Mouse (Mus musculus) cerebellum, adult (tissue): ENCODE measurements at regions not wholly inside any gene's neighbourhood (a gene's known extent, or its start where the extent isn't known, plus 50 kb on each side); places are given as distances from the start of the nearest gene placed in this dataset.
A peak's percentile ranks its signal among the peaks of the same experiment; 100 is the strongest.
"Not testable (repeated sequence)": the region's sequence is repeated elsewhere in the genome, so short reads cannot be mapped to it uniquely, and the experiment has no call there.

Source experiments
- ATAC-seq: cut with Nextera tagmentation; 2 replicates; pipeline ENCODE4 v1.9.2; 2017; ENCODE audit warnings: mild to moderate bottlenecking, moderate library complexity, mixed read lengths; ENCODE audit not compliant: insufficient number of reproducible peaks, low FRiP score, low TSS enrichment

GRCm38 (mm10) chr8:126081279-126081678, 86.3 kb downstream of the Kcnk1 start:
- ATAC-seq: peak; percentile 83

GRCm38 (mm10) chr8:126082827-126083226, 87.9 kb downstream of the Kcnk1 start:
- no peak for ATAC-seq

DNA sequence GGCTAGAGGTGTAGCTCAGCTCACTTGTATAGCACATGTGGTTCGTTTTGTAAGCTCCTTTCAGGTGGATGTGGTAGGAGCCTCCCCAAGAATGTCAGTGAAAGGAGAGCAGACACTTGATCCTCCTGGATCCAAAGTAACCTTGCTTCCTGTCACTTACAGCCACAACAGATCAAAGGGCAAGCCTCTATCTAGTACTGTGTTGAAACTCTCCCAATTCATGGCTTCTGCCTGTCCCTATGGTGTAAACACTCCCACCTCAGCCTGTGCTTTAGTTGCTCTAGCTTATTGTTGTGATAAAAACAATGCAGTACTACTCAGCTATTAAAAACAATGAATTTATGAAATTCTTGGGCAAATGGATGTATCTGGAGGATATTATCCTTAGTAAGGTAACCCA, 95.8 kb downstream of the Kcnk1 start:
- no peak for ATAC-seq

GRCm38 (mm10) chr8:126094005-126094404, 99.0 kb downstream of the Kcnk1 start:
- no peak for ATAC-seq

GRCm38 (mm10) chr8:126096056-126096455, 101.1 kb downstream of the Kcnk1 start:
- ATAC-seq: no peak

DNA sequence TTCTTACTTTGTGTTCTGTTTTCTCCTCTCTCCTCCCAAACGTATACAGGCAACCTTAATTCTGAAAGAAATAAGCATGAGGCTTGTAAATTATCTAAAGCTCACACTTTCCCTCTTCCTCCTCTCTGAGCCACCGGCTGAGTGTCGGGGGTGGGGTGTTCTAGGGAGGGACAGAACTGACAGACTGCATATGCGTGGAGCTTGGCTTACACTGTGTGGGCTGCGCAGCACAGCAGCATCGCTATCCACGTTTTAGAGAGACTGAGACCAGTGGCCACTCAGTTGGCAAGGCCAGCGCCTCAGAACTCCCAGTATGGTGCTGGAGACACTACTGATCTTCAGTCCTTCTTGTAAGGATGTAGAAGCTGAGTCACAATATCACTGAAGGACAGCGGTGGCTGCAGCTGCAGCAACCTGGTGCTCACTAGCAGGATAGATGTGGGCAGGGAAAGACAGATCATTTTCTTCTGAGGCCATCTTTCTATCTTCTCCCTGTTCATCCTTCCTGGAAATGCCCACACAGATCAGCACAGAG, 101.7 kb downstream of the Kcnk1 start:
- no peak for ATAC-seq

GRCm38 (mm10) chr8:126098886-126099285, 103.9 kb downstream of the Kcnk1 start:
- no peak for ATAC-seq

DNA sequence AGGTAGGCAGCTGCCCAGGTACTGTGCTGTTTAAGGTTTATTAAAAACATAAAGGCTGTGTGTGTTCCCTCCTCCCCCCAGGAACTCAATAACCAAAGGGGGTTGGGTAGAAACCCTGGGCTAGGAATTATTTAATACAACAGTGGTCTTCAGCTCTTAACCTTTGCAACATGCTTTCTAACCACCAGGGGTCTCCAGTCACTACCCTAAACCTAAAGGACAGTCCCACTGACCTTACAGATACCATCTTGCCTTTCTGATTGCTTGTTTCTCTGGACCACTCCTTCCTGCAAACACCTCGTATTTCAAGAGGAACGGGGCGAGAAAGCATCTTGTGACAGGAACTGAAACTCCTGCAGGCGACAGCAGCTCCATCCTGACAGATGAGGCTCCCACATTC, 104.9 kb downstream of the Kcnk1 start:
- no peak for ATAC-seq

- ATAC-seq: no peak
Measured at GRCm38 (mm10) chr8:126105043-126105442, 110.1 kb downstream of the Kcnk1 start.

DNA sequence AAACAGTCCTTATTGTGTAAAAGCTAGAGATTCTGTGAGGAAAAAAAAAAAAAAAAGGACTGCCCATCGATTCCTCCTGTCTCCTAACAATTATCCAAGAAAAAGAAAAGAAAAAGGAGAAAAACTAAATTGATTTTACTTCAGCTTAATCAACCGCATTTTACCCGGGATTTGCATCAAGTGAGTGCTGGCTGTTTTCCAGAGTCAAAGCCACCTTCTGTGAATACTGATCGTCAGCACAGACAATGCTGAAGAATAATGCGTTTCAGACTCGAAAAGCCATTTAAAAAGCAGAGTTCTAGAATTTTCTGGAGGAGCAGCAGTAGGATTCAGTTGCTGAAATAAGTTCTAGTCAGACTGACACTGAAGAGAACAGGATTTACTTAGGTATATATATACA, 131.1 kb downstream of the Kcnk1 start:
- no peak for ATAC-seq

DNA sequence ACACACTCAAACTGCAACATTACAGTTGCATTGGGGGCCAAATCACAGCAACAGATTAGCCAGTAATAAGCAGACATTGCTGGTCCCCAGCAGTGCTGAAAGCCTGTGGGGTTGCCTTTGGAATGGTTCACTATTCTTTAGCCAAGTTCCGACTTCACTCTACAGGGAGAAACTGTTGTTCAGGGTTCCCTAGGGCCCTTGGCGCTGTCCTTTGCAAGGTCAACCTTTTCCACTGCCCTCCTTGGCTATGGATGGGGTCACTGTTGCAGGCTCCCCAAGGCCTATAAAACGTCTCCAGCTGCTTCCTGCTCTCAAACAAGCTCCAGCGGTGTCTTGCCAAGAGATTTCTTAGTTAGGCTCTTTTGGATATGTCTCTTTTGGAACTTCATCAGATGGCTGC, 137.1 kb downstream of the Kcnk1 start:
- ATAC-seq: no peak

- ATAC-seq: not testable (repeated sequence)
Measured at GRCm38 (mm10) chr8:126132918-126133317, 137.9 kb downstream of the Kcnk1 start.

- ATAC-seq: no peak
Measured at GRCm38 (mm10) chr8:126135100-126135499, 140.1 kb downstream of the Kcnk1 start.

- no peak for ATAC-seq
Measured at GRCm38 (mm10) chr8:126135573-126135972, 140.6 kb downstream of the Kcnk1 start.

GRCm38 (mm10) chr8:126136946-126137345, 142.0 kb downstream of the Kcnk1 start:
- no peak for ATAC-seq

- no peak for ATAC-seq
Measured at GRCm38 (mm10) chr8:126137452-126137851, 142.5 kb downstream of the Kcnk1 start.

- peak; percentile 62 for ATAC-seq
Measured at GRCm38 (mm10) chr8:126138645-126139545, 143.9 kb downstream of the Kcnk1 start.

DNA sequence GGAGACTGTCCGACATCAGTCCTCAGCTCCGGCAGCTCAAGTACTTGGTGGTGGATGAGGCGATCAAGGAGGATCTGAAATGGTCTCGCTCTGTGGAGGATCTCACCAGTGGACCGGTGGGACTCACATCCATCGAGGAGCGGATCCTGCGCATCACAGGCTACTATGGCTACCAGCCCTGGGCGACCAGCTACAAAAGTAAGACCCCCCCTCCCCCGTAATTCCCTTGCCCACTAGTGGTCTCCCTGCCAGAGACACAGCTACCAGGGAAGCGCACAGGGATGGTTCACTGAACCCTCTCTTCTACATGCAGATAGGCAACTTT, 144.5 kb downstream of the Kcnk1 start:
- peak; percentile 28; the same call in 1 of the 2 replicates for ATAC-seq

- ATAC-seq: no peak
Measured at GRCm38 (mm10) chr8:126140998-126141397, 146.0 kb downstream of the Kcnk1 start.

DNA sequence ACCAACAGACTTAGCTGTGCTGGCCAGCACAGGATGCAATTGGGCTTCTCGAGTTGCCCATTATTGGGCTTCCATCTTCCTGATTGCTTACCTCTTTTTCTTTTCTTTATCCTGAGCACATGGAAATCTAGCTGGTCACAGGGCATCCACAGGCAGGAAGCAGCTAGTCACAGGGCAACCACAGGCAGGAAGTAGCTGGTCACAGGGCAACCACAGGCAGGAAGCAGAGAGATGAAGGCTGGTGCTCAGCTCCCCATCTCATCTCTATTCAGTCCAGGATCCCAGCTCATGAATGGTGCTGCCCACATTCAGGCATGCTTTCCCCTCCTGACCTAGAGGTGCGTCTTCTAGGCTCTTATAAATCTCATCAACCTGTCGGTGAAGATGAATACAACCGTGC, 146.8 kb upstream of the Slc35f3 start:
- ATAC-seq: no peak

DNA sequence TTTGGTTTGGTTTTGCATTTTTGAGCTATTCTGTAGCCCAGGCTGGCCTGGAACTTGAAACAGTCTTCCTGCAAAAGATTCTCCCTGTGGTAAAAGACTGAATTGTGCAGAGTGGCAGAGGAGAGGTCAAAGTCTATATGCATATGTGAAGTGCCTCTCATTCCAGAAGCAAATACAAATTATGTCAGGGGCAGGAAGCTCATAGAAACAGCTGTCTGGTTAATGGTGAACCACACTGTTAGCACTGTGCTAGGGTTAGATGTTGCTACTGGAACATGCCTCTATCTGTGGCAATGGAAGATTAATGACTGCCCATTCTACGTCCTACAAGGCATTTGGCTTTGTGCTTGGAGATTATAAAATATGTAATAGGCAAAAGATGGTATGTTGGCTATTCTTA, 144.4 kb upstream of the Slc35f3 start:
- ATAC-seq: no peak
